Mouse (Mus musculus): Measurements from ENCODE around the gene Smlr1. TPM values are rescaled to one million over a fixed set of nuclear protein-coding genes. Genes with fewer than 3 reads are reported as not detected.

The Smlr1 gene
- polyA plus RNA-seq, 1 experiment from 2014 or later: not detected

DNA sequence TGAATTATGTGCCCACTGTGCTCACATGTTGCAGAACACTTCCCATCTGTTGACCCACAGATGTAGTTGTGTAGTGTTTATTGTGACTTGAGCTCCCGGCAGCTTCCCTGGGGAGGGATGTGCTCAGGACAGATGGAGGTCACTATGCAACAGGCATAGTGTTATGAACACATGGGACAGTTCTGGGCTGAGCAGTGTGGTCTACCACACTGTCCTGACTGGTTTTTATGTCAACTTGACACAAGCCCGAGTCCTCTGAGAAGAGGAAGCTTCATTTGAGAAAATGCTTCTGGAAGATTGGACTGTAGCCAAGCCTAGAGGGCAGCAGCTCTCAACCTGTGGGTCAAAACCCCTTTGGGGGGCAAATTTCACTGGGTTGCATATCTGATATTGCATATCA, 3.0 kb downstream of the Smlr1 start:
- H3K27me3 ChIP-seq: no peaks in the 10 kb centered on the region
- H3K4me3 ChIP-seq: no peak overlapping the region
- no peak overlapping the region for H3K4me2 ChIP-seq
- H3K9ac ChIP-seq: no peak overlapping the region
- ATAC-seq: no peak
- WGBS: 84% methylated on average over 2 of the region's 2 CpGs
- H3K27ac ChIP-seq: no peak overlapping the region
- no peaks in the 10 kb centered on the region for H3K4me1 ChIP-seq
- H3K9me3 ChIP-seq (replicated peaks): no peaks in the 10 kb centered on the region
- no peaks in the 10 kb centered on the region for H3K36me3 ChIP-seq (ENCODE audit: poor library complexity, severe bottlenecking)

DNA sequence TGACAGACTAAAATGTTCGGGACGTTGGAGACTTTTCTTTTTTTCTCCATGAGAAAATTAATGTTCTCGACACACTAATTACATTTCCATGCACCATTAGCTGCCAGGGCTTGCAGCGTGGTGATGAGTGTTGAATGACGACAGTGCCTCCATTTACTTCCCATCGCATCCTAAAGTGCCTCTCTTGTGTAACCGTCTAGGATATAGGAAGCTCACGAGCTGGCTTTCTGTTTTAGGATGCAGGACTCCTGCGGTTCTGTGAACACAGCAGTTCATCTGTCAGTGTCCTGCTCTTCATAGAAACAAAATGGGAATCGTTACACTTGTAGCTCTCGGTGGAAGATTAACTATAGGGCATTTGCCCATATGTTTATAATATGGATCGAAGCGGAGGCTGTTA, 4.7 kb downstream of the Smlr1 start:
- no peaks in the 10 kb centered on the region for H3K9me3 ChIP-seq (replicated peaks)
- no peak overlapping the region for H3K9ac ChIP-seq
- no peak for ATAC-seq
- 77% methylated on average over 13 of the region's 13 CpGs for WGBS
- no peaks in the 10 kb centered on the region for H3K27me3 ChIP-seq
- H3K36me3 ChIP-seq (ENCODE audit: poor library complexity, severe bottlenecking): no peaks in the 10 kb centered on the region
- H3K4me2 ChIP-seq: no peak overlapping the region
- H3K4me3 ChIP-seq: no peak overlapping the region
- no peaks in the 10 kb centered on the region for H3K4me1 ChIP-seq
- no peak overlapping the region for H3K27ac ChIP-seq

DNA sequence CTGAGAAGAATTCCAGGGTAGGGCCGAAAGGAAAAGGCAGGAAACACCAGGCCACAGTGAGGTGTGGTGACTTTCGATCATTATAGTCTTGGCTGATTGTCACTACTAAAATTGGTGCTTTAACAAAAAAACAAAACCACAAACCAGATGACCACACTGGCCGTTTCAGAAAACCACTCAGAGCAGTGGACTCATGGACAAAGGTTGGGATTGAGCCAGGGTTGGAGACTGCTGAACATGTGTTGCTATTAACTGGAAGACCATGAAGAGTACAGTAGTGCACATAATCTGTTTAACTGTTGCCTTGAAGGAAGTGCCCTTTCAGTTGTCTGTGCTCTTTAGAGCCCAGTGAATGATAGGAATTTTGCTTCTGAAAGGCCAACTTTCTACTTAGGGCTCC, 8.9 kb downstream of the Smlr1 start:
- Histone ChIP-seq H3K9ac (no peak overlapping the region), H3K4me1 (no peaks in the 10 kb centered on the region), H3K36me3 (ENCODE audit: poor library complexity, severe bottlenecking) (no peaks in the 10 kb centered on the region), H3K4me2 (no peak overlapping the region), H3K27me3 (no peaks in the 10 kb centered on the region), H3K27ac (no peak overlapping the region), H3K4me3 (no peak overlapping the region), H3K9me3 (replicated peaks) (no peaks in the 10 kb centered on the region)
- WGBS: 81% methylated on average over 3 of the region's 3 CpGs
- ATAC-seq: no peak

DNA sequence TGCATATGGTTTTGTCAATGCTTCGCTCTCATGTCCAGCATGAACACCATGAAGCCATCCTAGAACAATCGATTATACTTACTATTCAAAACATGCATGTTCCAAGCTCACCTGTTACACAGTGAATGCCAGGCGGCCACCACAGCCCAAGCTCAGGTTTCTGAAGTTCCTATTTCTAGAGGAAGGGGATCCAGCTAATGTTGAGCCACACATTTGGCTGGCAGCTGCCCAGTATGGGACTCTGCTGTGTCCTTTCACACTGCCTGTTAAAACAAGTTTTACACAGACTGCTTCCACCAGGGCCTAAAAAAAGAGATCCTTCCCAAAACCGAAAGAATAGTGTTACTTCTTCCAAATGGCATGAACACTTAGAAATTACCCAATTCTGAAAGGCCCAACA, 9.4 kb downstream of the Smlr1 start:
- Histone ChIP-seq H3K27ac (no peak overlapping the region), H3K36me3 (ENCODE audit: poor library complexity, severe bottlenecking) (no peaks in the 10 kb centered on the region), H3K9ac (no peak overlapping the region), H3K4me1 (no peaks in the 10 kb centered on the region), H3K4me2 (no peak overlapping the region), H3K27me3 (no peaks in the 10 kb centered on the region), H3K4me3 (no peak overlapping the region), H3K9me3 (replicated peaks) (no peaks in the 10 kb centered on the region)
- 90% methylated on average over 4 of the region's 4 CpGs for WGBS
- ATAC-seq: no peak

DNA sequence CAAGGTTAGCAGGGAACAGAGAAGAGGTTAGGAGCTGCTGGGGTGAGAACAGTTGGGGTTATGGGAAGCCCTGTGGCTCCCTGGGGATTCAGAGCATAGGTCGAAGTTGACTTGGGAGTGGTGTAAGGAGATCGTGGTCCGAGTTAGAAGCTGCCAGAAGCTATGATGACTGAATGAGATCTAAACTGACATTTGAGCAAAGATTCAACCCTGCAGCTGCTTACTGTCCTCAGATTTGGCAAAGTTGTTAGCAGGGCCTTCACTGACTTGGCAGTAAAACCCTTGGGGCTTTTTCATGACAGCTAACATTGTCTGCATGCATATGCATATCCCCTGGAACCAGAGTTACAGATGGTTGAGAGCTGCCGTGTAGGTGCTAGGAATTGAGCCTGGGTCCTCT, 9.9 kb downstream of the Smlr1 start:
- Histone ChIP-seq H3K4me2 (no peak overlapping the region), H3K36me3 (ENCODE audit: poor library complexity, severe bottlenecking) (no peaks in the 10 kb centered on the region), H3K4me1 (no peaks in the 10 kb centered on the region), H3K9me3 (replicated peaks) (no peaks in the 10 kb centered on the region), H3K27ac (no peak overlapping the region), H3K4me3 (no peak overlapping the region), H3K9ac (no peak overlapping the region), H3K27me3 (no peaks in the 10 kb centered on the region)
- WGBS: 88% methylated on average over 4 of the region's 4 CpGs
- no peak for ATAC-seq

DNA sequence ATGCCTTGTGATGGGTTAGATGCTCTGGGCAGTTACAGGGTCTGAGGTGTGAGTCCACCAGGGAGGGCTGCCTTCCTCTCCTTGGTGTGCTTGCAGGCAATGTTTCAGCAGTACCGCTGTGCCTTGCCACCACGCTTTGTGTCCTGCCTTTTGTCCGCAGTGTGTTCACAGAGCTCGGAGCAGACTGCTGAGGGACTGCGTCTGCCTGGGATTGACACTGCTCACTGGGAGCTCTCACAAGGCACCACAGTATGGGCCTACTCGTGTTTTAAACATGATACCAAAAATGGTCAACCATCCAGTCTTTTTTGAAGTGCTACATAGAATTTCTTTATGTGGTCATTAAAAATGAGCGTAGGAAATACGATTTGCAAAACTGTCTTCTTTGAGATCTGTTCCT, 12.3 kb downstream of the Smlr1 start:
- Histone ChIP-seq H3K9ac (no peak overlapping the region), H3K27ac (no peak overlapping the region), H3K4me1 (no peaks in the 10 kb centered on the region), H3K27me3 (no peaks in the 10 kb centered on the region), H3K9me3 (replicated peaks) (no peaks in the 10 kb centered on the region), H3K36me3 (ENCODE audit: poor library complexity, severe bottlenecking) (no peaks in the 10 kb centered on the region), H3K4me3 (no peak overlapping the region), H3K4me2 (no peak overlapping the region)
- 78% methylated on average over 8 of the region's 8 CpGs for WGBS
- ATAC-seq: no peak

DNA sequence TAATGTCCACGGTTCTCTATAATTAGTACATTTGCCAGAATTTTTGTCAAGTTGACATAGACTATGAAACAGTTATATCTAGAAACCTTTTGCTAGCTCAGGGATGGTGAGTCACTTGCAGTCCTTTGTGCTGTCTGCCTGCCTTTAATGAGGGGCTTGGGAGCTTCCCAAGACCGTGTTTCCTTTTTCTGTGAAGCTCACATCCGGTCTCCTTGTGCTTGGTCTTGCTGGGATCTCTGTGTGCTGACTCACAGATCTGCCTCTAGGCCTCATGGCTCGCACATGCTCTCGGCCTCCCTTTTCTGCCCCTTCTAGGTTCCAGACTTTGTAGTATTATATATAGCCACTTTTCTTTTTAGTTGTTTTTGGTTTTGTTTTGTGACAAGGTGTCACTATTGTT, 15.6 kb downstream of the Smlr1 start:
- ATAC-seq: no peak
- H3K27ac ChIP-seq: no peak overlapping the region
- no peaks in the 10 kb centered on the region for H3K4me1 ChIP-seq
- no peaks in the 10 kb centered on the region for H3K36me3 ChIP-seq (ENCODE audit: poor library complexity, severe bottlenecking)
- WGBS: 84% methylated on average over 5 of the region's 5 CpGs
- H3K4me2 ChIP-seq: no peak overlapping the region
- no peaks in the 10 kb centered on the region for H3K27me3 ChIP-seq
- no peak overlapping the region for H3K4me3 ChIP-seq
- no peak overlapping the region for H3K9ac ChIP-seq
- H3K9me3 ChIP-seq (replicated peaks): no peaks in the 10 kb centered on the region

DNA sequence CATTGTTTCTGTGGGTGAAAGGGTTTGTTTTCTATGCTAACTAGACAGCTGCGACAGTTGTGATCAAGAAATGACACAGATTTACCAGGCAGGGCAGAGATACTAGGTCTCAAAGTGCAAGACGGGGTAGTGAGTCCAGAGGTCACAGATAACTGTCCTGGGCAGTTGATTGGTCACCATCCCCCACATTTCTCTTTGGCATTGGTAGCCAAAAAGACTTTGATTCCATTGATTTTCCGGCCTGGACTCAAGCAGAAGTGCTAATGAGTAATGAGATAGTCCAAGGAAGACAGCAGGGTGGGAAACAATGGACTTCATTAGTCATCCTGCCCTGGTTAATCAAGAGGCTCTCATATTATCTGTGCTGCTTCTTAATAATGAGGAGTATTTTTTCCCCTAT, 16.1 kb downstream of the Smlr1 start:
- Histone ChIP-seq H3K36me3 (ENCODE audit: poor library complexity, severe bottlenecking) (no peaks in the 10 kb centered on the region), H3K9me3 (replicated peaks) (no peaks in the 10 kb centered on the region), H3K9ac (no peak overlapping the region), H3K27me3 (no peaks in the 10 kb centered on the region), H3K4me3 (no peak overlapping the region), H3K27ac (no peak overlapping the region), H3K4me1 (no peaks in the 10 kb centered on the region), H3K4me2 (no peak overlapping the region)
- no peak for ATAC-seq
- WGBS: 67% methylated on average over 3 of the region's 3 CpGs

DNA sequence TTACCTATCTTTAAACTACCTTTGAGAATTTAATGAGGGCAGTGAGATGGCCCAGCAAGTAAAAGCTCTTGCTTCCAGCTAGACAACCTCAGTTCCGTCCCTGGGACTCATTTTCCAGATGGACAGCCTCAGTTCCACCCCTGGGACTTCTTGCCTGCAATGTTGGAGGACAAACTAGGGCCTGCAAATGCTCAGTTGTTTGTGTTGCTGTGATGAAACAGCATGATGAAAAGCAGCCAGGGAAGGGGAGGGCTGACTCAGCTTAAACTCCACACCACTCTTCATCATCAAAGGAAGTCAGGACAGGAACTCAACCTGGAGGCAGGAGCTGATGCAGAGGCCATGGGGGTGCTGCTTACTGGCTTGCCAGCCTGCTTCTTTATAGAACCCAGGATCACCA, 22.2 kb downstream of the Smlr1 start:
- WGBS: 82% methylated on average over 1 of the region's 1 CpGs
- H3K9ac ChIP-seq: no peak overlapping the region
- H3K4me3 ChIP-seq: no peak overlapping the region
- no peak overlapping the region for H3K4me2 ChIP-seq
- H3K4me1 ChIP-seq: no peaks in the 10 kb centered on the region
- no peaks in the 10 kb centered on the region for H3K36me3 ChIP-seq (ENCODE audit: poor library complexity, severe bottlenecking)
- no peak overlapping the region for H3K27ac ChIP-seq
- ATAC-seq: no peak
- no peaks in the 10 kb centered on the region for H3K27me3 ChIP-seq
- H3K9me3 ChIP-seq (replicated peaks): no peaks in the 10 kb centered on the region

DNA sequence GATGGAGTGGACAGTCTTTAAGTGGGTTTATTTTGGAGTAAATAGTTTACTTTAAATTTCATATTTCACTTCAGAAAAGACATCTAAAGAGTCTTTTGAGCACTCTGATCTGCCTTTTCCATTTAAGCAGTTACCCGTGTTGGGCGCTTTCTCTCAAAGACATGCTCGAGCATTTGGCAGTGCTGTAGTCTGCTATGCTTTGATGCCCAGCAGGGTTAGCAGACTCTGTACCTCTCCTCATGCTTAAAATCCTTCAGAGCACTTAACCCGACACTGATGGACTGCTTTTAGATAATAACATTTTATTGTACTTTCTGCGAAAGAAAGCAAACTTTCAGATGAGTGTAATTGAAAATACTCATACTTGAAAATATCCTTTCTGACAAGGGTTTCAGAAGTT, 32.8 kb downstream of the Smlr1 start:
- Histone ChIP-seq H3K9me3 (replicated peaks) (no peaks in the 10 kb centered on the region), H3K27me3 (no peaks in the 10 kb centered on the region), H3K27ac (no peak overlapping the region), H3K4me3 (no peak overlapping the region), H3K4me2 (no peak overlapping the region), H3K4me1 (no peaks in the 10 kb centered on the region), H3K36me3 (ENCODE audit: poor library complexity, severe bottlenecking) (no peaks in the 10 kb centered on the region; the same call in 1 of the 2 replicates), H3K9ac (no peak overlapping the region)
- ATAC-seq: no peak
- 88% methylated on average over 5 of the region's 5 CpGs for WGBS

DNA sequence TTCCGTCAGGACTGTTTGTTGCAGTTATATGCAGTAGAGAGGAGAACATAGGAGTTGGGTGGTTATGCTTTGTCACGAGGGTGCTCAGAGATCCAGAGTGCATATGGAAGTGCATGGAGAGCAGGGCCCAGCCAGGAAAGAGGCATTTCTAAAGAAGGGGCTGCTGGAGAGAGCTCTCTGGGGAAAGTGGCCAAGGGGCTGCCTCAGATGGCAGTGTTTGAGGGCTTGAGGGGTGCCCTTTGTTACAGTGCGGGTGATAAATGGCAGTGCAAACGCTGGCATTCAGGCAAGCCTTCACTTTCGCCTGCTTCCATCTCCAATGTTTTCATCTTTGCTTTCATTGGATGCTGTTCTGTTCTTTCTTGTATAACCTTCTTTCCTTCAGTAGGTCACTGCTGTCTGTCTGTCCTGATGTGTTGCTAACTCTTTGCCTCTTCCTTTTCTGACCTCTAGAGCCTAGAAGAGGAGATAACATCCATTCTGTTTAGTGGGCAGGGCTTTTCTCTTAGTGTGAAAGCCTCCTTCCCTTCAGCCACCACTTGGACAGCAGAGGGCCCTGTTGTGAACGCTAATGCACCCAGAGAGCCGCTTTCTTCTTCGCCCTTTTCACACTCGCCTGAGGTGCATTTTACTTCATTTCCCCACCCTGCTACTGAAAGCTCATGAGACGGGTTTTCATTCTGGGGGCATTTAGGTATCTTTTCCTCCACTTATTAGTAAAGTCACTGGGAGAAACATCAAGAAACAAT, 36.6 kb downstream of the Smlr1 start:
- H3K36me3 ChIP-seq (ENCODE audit: poor library complexity, severe bottlenecking): no peaks in the 10 kb centered on the region; the same call in 1 of the 2 replicates
- H3K4me1 ChIP-seq: no peaks in the 10 kb centered on the region
- no peak overlapping the region for H3K27ac ChIP-seq
- H3K4me2 ChIP-seq: no peak overlapping the region
- no peaks in the 10 kb centered on the region for H3K9me3 ChIP-seq (replicated peaks)
- ATAC-seq: no peak
- H3K9ac ChIP-seq: no peak overlapping the region
- no peak overlapping the region for H3K4me3 ChIP-seq
- WGBS: 61% methylated on average over 10 of the region's 10 CpGs
- no peaks in the 10 kb centered on the region for H3K27me3 ChIP-seq

DNA sequence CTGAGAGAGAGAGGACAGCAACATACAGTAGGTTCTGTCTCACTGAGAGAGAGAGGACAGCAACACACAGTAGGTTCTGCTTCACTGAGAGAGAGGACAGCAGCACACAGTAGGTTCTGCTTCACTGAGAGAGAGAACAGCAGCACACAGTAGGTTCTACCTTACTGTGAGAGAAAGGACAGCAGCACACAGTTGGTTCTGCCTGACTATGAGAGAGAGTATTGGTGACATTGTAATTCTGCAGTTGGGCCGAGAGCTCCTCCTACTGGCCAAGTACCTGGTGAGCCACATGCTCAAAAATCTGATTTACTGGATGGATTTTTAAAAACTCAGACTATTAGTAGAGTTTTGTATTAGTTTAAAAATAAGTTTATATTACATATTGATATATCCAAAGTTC, 47.6 kb downstream of the Smlr1 start:
- no peaks in the 10 kb centered on the region for H3K4me1 ChIP-seq
- no peak overlapping the region for H3K4me3 ChIP-seq
- no peak overlapping the region for H3K9ac ChIP-seq
- H3K9me3 ChIP-seq (replicated peaks): no peaks in the 10 kb centered on the region
- H3K36me3 ChIP-seq (ENCODE audit: poor library complexity, severe bottlenecking): no peaks in the 10 kb centered on the region
- H3K4me2 ChIP-seq: no peak overlapping the region
- ATAC-seq: peak; percentile 84
- WGBS: 14% methylated on average over 1 of the region's 1 CpGs
- H3K27ac ChIP-seq: no peak overlapping the region
- H3K27me3 ChIP-seq: no peaks in the 10 kb centered on the region

DNA sequence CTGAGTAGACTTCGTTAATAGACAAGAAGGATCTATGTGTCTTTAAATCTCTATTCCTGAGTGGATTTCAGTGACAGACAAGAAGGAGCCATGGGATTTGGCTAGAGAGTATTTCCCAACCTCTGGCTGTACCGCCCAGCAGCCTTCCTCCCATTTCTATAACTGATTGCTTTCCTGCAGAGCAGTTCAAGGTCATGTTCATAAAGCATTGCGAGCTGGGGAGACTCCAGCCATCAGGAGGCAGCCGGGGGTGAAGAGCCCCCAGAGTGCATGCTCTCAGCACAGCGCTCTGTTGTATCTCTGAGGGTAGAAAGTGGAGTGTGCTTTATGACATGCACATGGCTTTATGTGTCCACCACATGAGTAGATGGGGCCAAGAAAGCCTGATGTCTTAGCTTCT, 53.3 kb downstream of the Smlr1 start:
- Histone ChIP-seq H3K4me2 (no peak overlapping the region), H3K27me3 (no peaks in the 10 kb centered on the region), H3K27ac (no peak overlapping the region), H3K9me3 (replicated peaks) (no peaks in the 10 kb centered on the region), H3K36me3 (ENCODE audit: poor library complexity, severe bottlenecking) (no peaks in the 10 kb centered on the region), H3K4me1 (no peaks in the 10 kb centered on the region), H3K9ac (no peak overlapping the region), H3K4me3 (no peak overlapping the region)
- ATAC-seq: no peak
- 68% methylated on average over 5 of the region's 5 CpGs for WGBS

Measured in forebrain, embryonic 13.5 days (tissue).